Mouse (Mus musculus) liver, embryonic 15.5 days (tissue): ENCODE data around the gene Prss44. TPM values are rescaled to one million over a fixed set of nuclear protein-coding genes. Genes with fewer than 3 reads are reported as not detected.

Experiments used
- ATAC-seq: fragments of 200-750 bp; cut with Nextera tagmentation; 2 replicates; pipeline ENCODE4 v1.8.0; 2017; ENCODE audit warnings: moderate number of reproducible peaks, mild to moderate bottlenecking, moderate library complexity; ENCODE audit not compliant: insufficient read depth
- H3K27ac ChIP-seq: fragments of 300-500 bp; sonication (generic); replicated peaks from 2 replicates; pipeline ENCODE4 v1.5.1; 2015; ENCODE audit warnings: mild to moderate bottlenecking, inconsistent platforms
- H3K27me3 ChIP-seq: fragments of 300-500 bp; sonication (generic); 2 replicates; pipeline ENCODE4 v1.6.1; 2015; ENCODE audit warnings: mild to moderate bottlenecking, inconsistent platforms
- H3K36me3 ChIP-seq: fragments of 300-500 bp; sonication (generic); replicated peaks from 2 replicates; pipeline ENCODE4 v1.6.1; 2015; ENCODE audit warnings: moderate library complexity, mild to moderate bottlenecking, inconsistent platforms
- H3K4me1 ChIP-seq: fragments of 300-500 bp; sonication (generic); replicated peaks from 2 replicates; pipeline ENCODE4 v1.6.1; 2015; ENCODE audit warnings: inconsistent platforms
- H3K4me2 ChIP-seq: fragments of 300-500 bp; sonication (generic); 2 replicates; pipeline ENCODE4 v1.6.1; 2015; ENCODE audit warnings: moderate library complexity, mild to moderate bottlenecking, inconsistent platforms
- H3K4me3 ChIP-seq: fragments of 300-500 bp; sonication (generic); replicated peaks from 2 replicates; pipeline ENCODE4 v1.5.1; 2015; ENCODE audit warnings: mild to moderate bottlenecking, inconsistent platforms
- H3K9ac ChIP-seq: fragments of 300-500 bp; sonication (generic); 2 replicates; pipeline ENCODE4 v1.6.1; 2015; ENCODE audit warnings: moderate library complexity, mild to moderate bottlenecking, inconsistent platforms
- H3K9me3 ChIP-seq: fragments of 300-500 bp; sonication (generic); replicated peaks from 2 replicates; pipeline ENCODE4 v1.6.1; 2016; ENCODE audit warnings: inconsistent platforms
- WGBS: fragments of 180-500 bp; shearing (Covaris S2); methylation state at CpG from one replicate; pipeline ENCODE4 v1.1.7; 2015; ENCODE audit warnings: mixed read lengths; ENCODE audit not compliant: insufficient replicate concordance; 5-methylcytosine and 5-hydroxymethylcytosine counted together
- polyA plus RNA-seq: library from polyadenylated mRNA; unstranded; fragments of >200 nt; fragmentation: Nextera tagmentation; extraction: Ambion mirVana; gene quantifications from 2 replicates; pipeline ENCODE4 v1.2.1, GENCODE M21; 2015

Prss44 gene
- polyA plus RNA-seq, 1 experiment from 2014 or later, result not detected

GRCm38 (mm10) chr9:110858967-110859596 is 45.3 kb downstream of the Prss44 start:
- Histone ChIP-seq H3K27me3 (peaks cover 15% of the 10 kb centered on the region; the same call in 1 of the 2 replicates), H3K27ac (peak overlapping the region; percentile 80), H3K4me2 (peak overlapping the region; percentile 79), H3K9ac (peak overlapping the region; percentile 18; the same call in 1 of the 2 replicates), H3K4me3 (peak overlapping the region; percentile 58; the same call in 1 of the 2 replicates), H3K9me3 (no peaks in the 10 kb centered on the region), H3K4me1 (peaks cover 28% of the 10 kb centered on the region), H3K36me3 (no peaks in the 10 kb centered on the region)
- 22% methylated on average over 5 of the region's 5 CpGs for WGBS
- ATAC-seq, result peak; percentile 88

- Histone ChIP-seq H3K27me3 (peaks cover 29% of the 10 kb centered on the region), H3K4me1 (peaks cover 16% of the 10 kb centered on the region; the same call in 1 of the 2 replicates), H3K4me2 (no peak overlapping the region), H3K27ac (no peak overlapping the region), H3K36me3 (no peaks in the 10 kb centered on the region), H3K4me3 (no peak overlapping the region), H3K9me3 (no peaks in the 10 kb centered on the region), H3K9ac (no peak overlapping the region)
- WGBS, result 8% methylated on average over 7 of the region's 7 CpGs
- no peak for ATAC-seq
Measured at GRCm38 (mm10) chr9:110871030-110871429, 57.2 kb downstream of the Prss44 start.

Other genes with a start within 250 kb of the Prss44 start
- 1.6 and 2.5 TPM in 2 replicates for gene Nradd, start 189.5 kb upstream of the Prss44 start, polyA plus RNA-seq
- 1.8 and 2.4 TPM in 2 replicates for gene Nbeal2, start 159.8 kb upstream of the Prss44 start, polyA plus RNA-seq
- 60.9 and 64.9 TPM in 2 replicates for gene Ccdc12, start 157.5 kb upstream of the Prss44 start, polyA plus RNA-seq
- gene Myl3, start 72.1 kb upstream of the Prss44 start, polyA plus RNA-seq, result 2.8 and 3.0 TPM in 2 replicates
- 3.0 and 3.6 TPM in 2 replicates for gene Pth1r, start 66.8 kb upstream of the Prss44 start, polyA plus RNA-seq
- gene Prss42, start 15.8 kb upstream of the Prss44 start, polyA plus RNA-seq, result not detected in 2 replicates
- not detected in 2 replicates for gene Prss43, start 12.7 kb downstream of the Prss44 start, polyA plus RNA-seq
- gene Prss45, start 20.6 kb downstream of the Prss44 start, polyA plus RNA-seq, result not detected in 2 replicates
- gene Prss46, start 30.5 kb downstream of the Prss44 start, polyA plus RNA-seq, result not detected in 2 replicates
- gene Prss50, start 44.0 kb downstream of the Prss44 start, polyA plus RNA-seq, result 13.9 and 14.5 TPM in 2 replicates
- gene Als2cl, start 65.9 kb downstream of the Prss44 start, polyA plus RNA-seq, result 1.7 and 2.6 TPM in 2 replicates
- 1.8 and 2.5 TPM in 2 replicates for gene Tmie, start 66.1 kb downstream of the Prss44 start, polyA plus RNA-seq
- gene Fam240a, start 102.9 kb downstream of the Prss44 start, polyA plus RNA-seq, result not detected in 2 replicates
- not detected in 2 replicates for gene Tdgf1, start 132.2 kb downstream of the Prss44 start, polyA plus RNA-seq
- 0.07 and 0.25 TPM in 2 replicates for gene Lrrc2, start 137.6 kb downstream of the Prss44 start, polyA plus RNA-seq
- 13.2 and 13.6 TPM in 2 replicates for gene Rtp3, start 176.6 kb downstream of the Prss44 start, polyA plus RNA-seq
- gene Ltf, start 205.3 kb downstream of the Prss44 start, polyA plus RNA-seq, result 139 and 168 TPM in 2 replicates
- 15.1 and 15.7 TPM in 2 replicates for gene Ccrl2, start 243.5 kb downstream of the Prss44 start, polyA plus RNA-seq